In genomic region chr16:76022181-76022580, GRCm38 (mm10) we compare ENCODE assay signal across 19 mouse cellular contexts. TPM values are rescaled to one million over a fixed set of nuclear protein-coding genes. Genes with fewer than 3 reads are reported as not detected.
DNase-seq lines count a peak whose midpoint lies in the region; ATAC-seq lines count a peak whose summit lies in the region.
"Had no signal": no experiment of that assay in that cellular context is flagged by ENCODE, and none has a peak within 500 bp of the region (broad histone marks: within the 10 kb centered on the region; RNA-seq: fewer than 3 reads in every experiment).

Gene Samsn1 (minus strand): TSS chr16:76022281.

- ATAC-seq in CD4-positive, CD25-positive, alpha-beta regulatory T cell, adult 4 months: no peak
- no peak for ATAC-seq in activated CD4-positive, CD25-positive, alpha-beta regulatory T cell, adult 4 months
- no peak for ATAC-seq in hematopoietic stem cell, adult 5-6 weeks (replicated peaks in 1 of 2; ENCODE audit: insufficient read depth in 1 of 2, low FRiP score in 2 of 2, low TSS enrichment in 1 of 2, low read depth in 1 of 2, poor library complexity in 2 of 2, severe bottlenecking in 2 of 2)
- ATAC-seq in megakaryocyte, adult 5-6 weeks (ENCODE audit: poor library complexity, severe bottlenecking): no peak
- ATAC-seq: intestine, embryonic 16.5 days had no signal

- DNase-seq in natural killer cell, adult 2 months (ENCODE audit: low spot score in 2 of 2): no peak
- DNase-seq in adrenal gland, adult (ENCODE audit: inconsistent age in 2 of 2, low spot score in 1 of 2): no peak
- no peak for DNase-seq in layer of hippocampus, adult 9-10 months (ENCODE audit: low spot score)
- DNase-seq in urinary bladder, postnatal 14 days (ENCODE audit: low spot score): no peak
- DNase-seq: adrenal gland, postnatal 10 days; cerebellum, adult 11 months; cerebellum, postnatal 10 days; gastrocnemius, postnatal 10 days; heart, adult 18-20 months; heart, postnatal 36 days; kidney, postnatal 4 days; lung, embryonic 14.5 days; lung, postnatal 4 days; midbrain, embryonic 14.5 days had no signal

RNA-seq across cellular contexts. Expression of gene Samsn1, which starts in this region (rescaled TPM):
- 100 to 1,000 TPM; 150 to 152 TPM for polyA plus RNA-seq in CD4-positive, CD25-positive, alpha-beta regulatory T cell, adult 4 months (2017; shearing (Covaris generic))
- polyA plus RNA-seq in activated CD4-positive, CD25-positive, alpha-beta regulatory T cell, adult 4 months (2017; shearing (Covaris generic)): 100 to 1,000 TPM; 128 to 142 TPM
- total RNA-seq in hematopoietic stem cell, adult 5-6 weeks (2017): 359 and 409 TPM in 2 replicates
- 186 and 191 TPM in 2 replicates for total RNA-seq in megakaryocyte, adult 5-6 weeks (2015)
- 197 and 219 TPM in 2 replicates for total RNA-seq in megakaryocyte, adult 5-6 weeks (2017)
